Mouse (Mus musculus) forebrain, postnatal 0 days (tissue): ENCODE data around the gene Gm28635. TPM values are rescaled to one million over a fixed set of nuclear protein-coding genes. Genes with fewer than 3 reads are reported as not detected.

Experiments
- ATAC-seq: fragments of 200-750 bp; cut with Nextera tagmentation; 2 replicates; pipeline ENCODE4 v1.8.0; 2017; ENCODE audit warnings: mild to moderate bottlenecking, moderate library complexity
- DNase-seq: peaks from one replicate; pipeline ENCODE4 v3.0.0-alpha.2; 2015
- H3K27ac ChIP-seq: fragments of 300-500 bp; sonication (generic); 2 replicates; pipeline ENCODE4 v1.5.1; 2014; ENCODE audit warnings: low read depth, mild to moderate bottlenecking, antibody characterized with exemption, low read length, moderate library complexity, mixed read lengths
- H3K27me3 ChIP-seq: fragments of 300-500 bp; sonication (generic); 2 replicates; pipeline ENCODE4 v1.6.1; 2014; ENCODE audit warnings: mild to moderate bottlenecking, low read length, mixed read lengths; ENCODE audit not compliant: insufficient read depth
- H3K36me3 ChIP-seq: fragments of 300-500 bp; sonication (generic); 2 replicates; pipeline ENCODE4 v1.6.1; 2014; ENCODE audit warnings: mild to moderate bottlenecking, moderate library complexity; ENCODE audit not compliant: insufficient read depth
- H3K4me1 ChIP-seq: fragments of 300-500 bp; sonication (generic); 2 replicates; pipeline ENCODE4 v1.6.1; 2014; ENCODE audit warnings: antibody characterized with exemption; ENCODE audit not compliant: insufficient read depth
- H3K4me2 ChIP-seq: fragments of 300-500 bp; sonication (generic); 2 replicates; pipeline ENCODE4 v1.6.1; 2014; ENCODE audit warnings: low read depth, mild to moderate bottlenecking, moderate library complexity
- H3K4me3 ChIP-seq: fragments of 300-500 bp; sonication (generic); 2 replicates; pipeline ENCODE4 v1.5.1; 2014; ENCODE audit warnings: low read depth, low read length, mixed read lengths
- H3K9ac ChIP-seq: fragments of 300-500 bp; sonication (generic); 2 replicates; pipeline ENCODE4 v1.6.1; 2014; ENCODE audit warnings: mild to moderate bottlenecking
- H3K9me3 ChIP-seq: fragments of 300-500 bp; sonication (generic); 2 replicates; pipeline ENCODE4 v1.6.1; 2016; ENCODE audit warnings: low read length
- CTCF ChIP-seq: sonication (generic); IDR thresholded peaks from 2 replicates; pipeline ENCODE4 v1.5.1; 2016; ENCODE audit warnings: antibody characterized with exemption, control low read depth, low read depth
- WGBS: fragments of 180-500 bp; shearing (Covaris S2); extraction: QIAGEN DNeasy Blood & Tissue Kit; methylation state at CpG from one replicate; pipeline ENCODE4 v1.1.7; 2014; 5-methylcytosine and 5-hydroxymethylcytosine counted together
- polyA plus RNA-seq: library from polyadenylated mRNA; unstranded; fragments of >200 nt; fragmentation: Nextera tagmentation; extraction: Ambion mirVana; gene quantifications from 2 replicates; pipeline ENCODE4 v1.2.1, GENCODE M21; 2015
- total RNA-seq: library from RNA; depleted of rRNA; stranded (reverse); fragments of >200 nt; gene quantifications from 2 replicates; pipeline ENCODE4 v1.2.3, GENCODE M21; 2014

Gene Gm28635
- total and polyA plus RNA-seq, 2 experiments from 2014 or later, result not detected

- no peak for TF ChIP-seq CTCF
- peaks cover 9% of the 10 kb centered on the region; the same call in 1 of the 2 replicates for H3K4me1 ChIP-seq
- H3K27me3 ChIP-seq, result no peaks in the 10 kb centered on the region
- H3K4me2 ChIP-seq, result peak within 1 kb of the TSS; percentile 73
- peak within 1 kb of the TSS; percentile 72 for H3K9ac ChIP-seq
- ATAC-seq (peak; percentile 100), DNase-seq (peak; percentile 96)
- peak within 1 kb of the TSS; percentile 68 for H3K4me3 ChIP-seq
- H3K9me3 ChIP-seq, result no peaks in the 10 kb centered on the region
- H3K36me3 ChIP-seq, result no peaks in the 10 kb centered on the region
- peak within 1 kb of the TSS; percentile 95 for H3K27ac ChIP-seq
- WGBS, result 0% methylated on average over 15 of the region's 15 CpGs
Observed at GRCm38 (mm10) chr2:84650464-84651195, 27.2 kb downstream of the Gm28635 start, which contains the start of gene Ctnnd1. Gene Ctnnd1, minus strand, starts transcription at chr2:84650765.

- Histone ChIP-seq H3K9ac (peak overlapping the region; percentile 72), H3K4me2 (peak overlapping the region; percentile 73), H3K27ac (peak overlapping the region; percentile 29; the same call in 1 of the 2 replicates), H3K4me1 (peaks cover 9% of the 10 kb centered on the region; the same call in 1 of the 2 replicates), H3K36me3 (no peaks in the 10 kb centered on the region), H3K9me3 (no peaks in the 10 kb centered on the region), H3K27me3 (no peaks in the 10 kb centered on the region), H3K4me3 (peak overlapping the region; percentile 68)
- DNase-seq, result no peak
- no peak for TF ChIP-seq CTCF
- WGBS, result under 1% methylated on average over 10 of the region's 10 CpGs
- ATAC-seq, result no peak
Observed at GRCm38 (mm10) chr2:84649674-84650073, 28.2 kb downstream of the Gm28635 start.

- DNase-seq, result peak; percentile 51
- Histone ChIP-seq H3K27ac (peak overlapping the region; percentile 54), H3K27me3 (no peaks in the 10 kb centered on the region), H3K4me1 (peaks cover 9% of the 10 kb centered on the region; the same call in 1 of the 2 replicates), H3K4me2 (peak overlapping the region; percentile 73), H3K36me3 (no peaks in the 10 kb centered on the region), H3K4me3 (peak overlapping the region; percentile 68), H3K9ac (peak overlapping the region; percentile 52), H3K9me3 (no peaks in the 10 kb centered on the region)
- WGBS, result 12% methylated on average over 6 of the region's 6 CpGs
- peak; percentile 43 for TF ChIP-seq CTCF
- ATAC-seq, result no peak
Observed at GRCm38 (mm10) chr2:84648369-84648768, 29.5 kb downstream of the Gm28635 start.

- H3K4me2 ChIP-seq, result peak overlapping the region; percentile 73
- no peak overlapping the region for H3K27ac ChIP-seq
- H3K9me3 ChIP-seq, result no peaks in the 10 kb centered on the region
- DNase-seq (no peak), ATAC-seq (no peak)
- peak overlapping the region; percentile 68 for H3K4me3 ChIP-seq
- H3K27me3 ChIP-seq, result no peaks in the 10 kb centered on the region
- H3K36me3 ChIP-seq, result no peaks in the 10 kb centered on the region
- 85% methylated on average over 6 of the region's 6 CpGs for WGBS
- peaks cover 9% of the 10 kb centered on the region; the same call in 1 of the 2 replicates for H3K4me1 ChIP-seq
- H3K9ac ChIP-seq, result no peak overlapping the region
- TF ChIP-seq CTCF, result no peak
Observed at GRCm38 (mm10) chr2:84647051-84647568, 30.7 kb downstream of the Gm28635 start.

GRCm38 (mm10) chr2:84646138-84646537 lies 31.7 kb downstream of the Gm28635 start:
- H3K4me1 ChIP-seq, result peaks cover 9% of the 10 kb centered on the region; the same call in 1 of the 2 replicates
- no peak overlapping the region for H3K9ac ChIP-seq
- TF ChIP-seq CTCF, result no peak
- no peak overlapping the region for H3K4me2 ChIP-seq
- DNase-seq, result no peak
- no peaks in the 10 kb centered on the region for H3K27me3 ChIP-seq
- 85% methylated on average over 1 of the region's 1 CpGs for WGBS
- H3K27ac ChIP-seq, result no peak overlapping the region
- ATAC-seq, result no peak
- no peak overlapping the region for H3K4me3 ChIP-seq
- H3K9me3 ChIP-seq, result no peaks in the 10 kb centered on the region
- H3K36me3 ChIP-seq, result no peaks in the 10 kb centered on the region

- Histone ChIP-seq H3K9ac (no peak overlapping the region), H3K9me3 (no peaks in the 10 kb centered on the region), H3K4me3 (no peak overlapping the region), H3K4me2 (no peak overlapping the region), H3K4me1 (0 out of 2 replicates have a peak, but pooled peaks cover 8% of the 10 kb centered on the region), H3K36me3 (0 out of 2 replicates have a peak, but pooled peaks cover 4% of the 10 kb centered on the region), H3K27me3 (no peaks in the 10 kb centered on the region), H3K27ac (no peak overlapping the region)
- DNase-seq, result no peak
- TF ChIP-seq CTCF, result no peak
- ATAC-seq, result no peak
Observed at GRCm38 (mm10) chr2:84640833-84641232, 37.0 kb downstream of the Gm28635 start.

GRCm38 (mm10) chr2:84638428-84639220 lies 39.2 kb downstream of the Gm28635 start:
- Histone ChIP-seq H3K36me3 (0 out of 2 replicates have a peak, but pooled peaks cover 4% of the 10 kb centered on the region), H3K27ac (peak overlapping the region; percentile 15), H3K9me3 (no peaks in the 10 kb centered on the region), H3K27me3 (no peaks in the 10 kb centered on the region), H3K4me2 (no peak overlapping the region), H3K4me3 (no peak overlapping the region), H3K9ac (no peak overlapping the region), H3K4me1 (peaks cover 25% of the 10 kb centered on the region)
- WGBS, result 53% methylated on average over 5 of the region's 5 CpGs
- ATAC-seq, result no peak
- TF ChIP-seq CTCF, result no peak
- no peak for DNase-seq
